Mouse (Mus musculus) spleen, adult 18-20 months (tissue): ENCODE data around the gene Krtap16-3.

Experiments used
- DNase-seq, 2 experiments: peaks; one replicate each; pipeline ENCODE4 v3.0.0; 2022; ENCODE audit warnings: mixed read lengths in 2 of 2

Gene Krtap16-3

GRCm38 (mm10) chr16:88962773-88963172 lies at the start of gene Krtap16-3:
Krtap16-3 (minus strand) TSS chr16:88962873.
- DNase-seq, result no peak

- DNase-seq, result no peak
Measured at GRCm38 (mm10) chr16:89010659-89011058, 48.0 kb upstream of the Krtap16-3 start, which contains the start of gene Krtap22-2. Krtap22-2 (minus strand) TSS chr16:89010759.

- no peak for DNase-seq
Measured at GRCm38 (mm10) chr16:88941106-88941505, 21.6 kb downstream of the Krtap16-3 start.

GRCm38 (mm10) chr16:88938252-88938651 lies 24.4 kb downstream of the Krtap16-3 start:
- no peak for DNase-seq

- no peak for DNase-seq
Measured at GRCm38 (mm10) chr16:88932165-88932564, 30.5 kb downstream of the Krtap16-3 start, which contains the start of gene Krtap19-9b. Krtap19-9b (minus strand) TSS chr16:88932265.
